In genomic region chr8:84946528-84947240, GRCm38 (mm10) we compare ENCODE assay signal across 8 mouse cellular contexts. TPM values are rescaled to one million over a fixed set of nuclear protein-coding genes. Genes with fewer than 3 reads are reported as not detected.
DNase-seq lines count a peak whose midpoint lies in the region; ATAC-seq lines count a peak whose summit lies in the region.

TSS of gene Rtbdn (plus strand) at chr8:84946991.

- H3K9ac ChIP-seq in neural tube, embryonic 15.5 days (replicated peaks), result peak within 1 kb of the TSS; percentile 76

- ATAC-seq in neural tube, embryonic 15.5 days (ENCODE audit: low FRiP score), result peak; percentile 35; the same call in 1 of the 2 replicates

- peaks cover 94% of the 10 kb centered on the region for H3K27me3 ChIP-seq in embryonic facial prominence, embryonic 10.5 days (replicated peaks; ENCODE audit: low read depth, poor library complexity, severe bottlenecking)
- peaks cover 97% of the 10 kb centered on the region for H3K27me3 ChIP-seq in limb, embryonic 10.5 days (ENCODE audit: low read depth, poor library complexity, severe bottlenecking)
- peaks cover 45% of the 10 kb centered on the region for H3K27me3 ChIP-seq in neural tube, embryonic 15.5 days (replicated peaks)

- peak; percentile 45 to 75 for DNase-seq in right cerebral cortex, postnatal 10 days (ENCODE audit: low spot score in 2 of 2)
- no peak for DNase-seq in right cerebral cortex, postnatal 36 days (ENCODE audit: low spot score in 2 of 2)
- no peak for DNase-seq in embryonic facial prominence, embryonic 10.5 days (ENCODE audit: low spot score)
- no peak for DNase-seq in limb, embryonic 10.5 days (ENCODE audit: low spot score)
- no peak for DNase-seq in adrenal gland, postnatal 10 days
- DNase-seq in gastrocnemius, postnatal 14 days, result no peak
- no peak for DNase-seq in adrenal gland, adult 2 months

- 11% methylated on average over 17 of the region's 17 CpGs for WGBS in embryonic facial prominence, embryonic 10.5 days
- WGBS in limb, embryonic 10.5 days, result 10% methylated on average over 17 of the region's 17 CpGs
- 8% methylated on average over 17 of the region's 17 CpGs for WGBS in neural tube, embryonic 15.5 days

- no peaks in the 10 kb centered on the region for H3K36me3 ChIP-seq in embryonic facial prominence, embryonic 10.5 days (replicated peaks)
- H3K36me3 ChIP-seq in limb, embryonic 10.5 days, result no peaks in the 10 kb centered on the region
- H3K36me3 ChIP-seq in neural tube, embryonic 15.5 days, result no peaks in the 10 kb centered on the region

- peaks cover 32% of the 10 kb centered on the region for H3K4me1 ChIP-seq in embryonic facial prominence, embryonic 10.5 days
- H3K4me1 ChIP-seq in limb, embryonic 10.5 days, result peaks cover 18% of the 10 kb centered on the region
- peaks cover 36% of the 10 kb centered on the region for H3K4me1 ChIP-seq in neural tube, embryonic 15.5 days

- peak within 1 kb of the TSS; percentile 26 for H3K27ac ChIP-seq in embryonic facial prominence, embryonic 10.5 days (replicated peaks)
- no peak within 1 kb of the TSS for H3K27ac ChIP-seq in limb, embryonic 10.5 days
- peak within 1 kb of the TSS; percentile 86 for H3K27ac ChIP-seq in neural tube, embryonic 15.5 days (replicated peaks)

- intact Hi-C loops in gastrocnemius, postnatal 14 days (cut with DNase I; ENCODE audit: low total_unique reads), result no loop called here

- peak within 1 kb of the TSS; percentile 77 for H3K4me2 ChIP-seq in neural tube, embryonic 15.5 days

- H3K9me3 ChIP-seq in embryonic facial prominence, embryonic 10.5 days, result no peaks in the 10 kb centered on the region
- no peaks in the 10 kb centered on the region for H3K9me3 ChIP-seq in limb, embryonic 10.5 days (replicated peaks)
- no peaks in the 10 kb centered on the region for H3K9me3 ChIP-seq in neural tube, embryonic 15.5 days (replicated peaks)

- H3K4me3 ChIP-seq in embryonic facial prominence, embryonic 10.5 days, result peak within 1 kb of the TSS; percentile 62
- H3K4me3 ChIP-seq in limb, embryonic 10.5 days, result peak within 1 kb of the TSS; percentile 59
- H3K4me3 ChIP-seq in neural tube, embryonic 15.5 days (replicated peaks), result peak within 1 kb of the TSS; percentile 59

RNA-seq across cellular contexts. Expression of gene Rtbdn, which starts in this region (rescaled TPM):
- polyA plus RNA-seq in embryonic facial prominence, embryonic 10.5 days (2016; fragmentation: Nextera tagmentation; extraction: Ambion mirVana), result 0.36 and 0.91 TPM in 2 replicates
- 0.44 and 0.58 TPM in 2 replicates for polyA plus RNA-seq in limb, embryonic 10.5 days (2016; fragmentation: Nextera tagmentation; extraction: Ambion mirVana)
- polyA plus RNA-seq in neural tube, embryonic 15.5 days (2015; fragmentation: Nextera tagmentation; extraction: Ambion mirVana), result 3.0 and 3.8 TPM in 2 replicates
- total RNA-seq in adrenal gland, postnatal 10 days (2021), result under 1 TPM in 1 of 2 experiments, not detected in 1; 0.21 TPM
- not detected for total RNA-seq in gastrocnemius, postnatal 14 days (2021)
- not detected for total RNA-seq in adrenal gland, adult 2 months (2021)
- 0.25 and 0.34 TPM in 2 replicates for polyA plus RNA-seq in adrenal gland, adult 2 months (2012; rRNA removed)

Comparison
In these comparisons a context has a peak if more than half of its experiments do, and no peak if none do; other contexts are left out.
1. DNase-seq: peak in right cerebral cortex, postnatal 10 days (2 of 2); none in right cerebral cortex, postnatal 36 days (0 of 2), embryonic facial prominence, embryonic 10.5 days (single experiment), limb, embryonic 10.5 days (single experiment), adrenal gland, postnatal 10 days (single experiment), gastrocnemius, postnatal 14 days (single experiment) and adrenal gland, adult 2 months (single experiment).
2. Peak in every context shown above with its lines, with median percentiles within 50 percentile points of each other: H3K4me3 ChIP-seq.